Mouse (Mus musculus) C2C12 (cell line): ENCODE results near the gene RPS10-NUDT3. TPM values are rescaled to one million over a fixed set of nuclear protein-coding genes. Genes with fewer than 3 reads are reported as not detected.

Experiments used
- H3K27me3 ChIP-seq: one replicate; pipeline ENCODE4 v1.6.1; 2011; ENCODE audit not compliant: control insufficient read depth, insufficient read depth, insufficient read length
- H3K36me3 ChIP-seq: one replicate; pipeline ENCODE4 v1.6.1; 2011; ENCODE audit not compliant: control insufficient read depth, insufficient read depth
- H3K4me3 ChIP-seq: one replicate; pipeline ENCODE4 v1.5.1; 2011; ENCODE audit warnings: mild to moderate bottlenecking, control low read depth; ENCODE audit not compliant: poor library complexity, insufficient read depth, severe bottlenecking
- H3K79me2 ChIP-seq: one replicate; pipeline ENCODE4 v1.6.1; 2011; ENCODE audit not compliant: control insufficient read depth, insufficient read depth
- H3K79me3 ChIP-seq: one replicate; pipeline ENCODE4 v1.6.1; 2011; ENCODE audit warnings: low read depth, control low read depth
- H3ac ChIP-seq: one replicate; pipeline ENCODE3; 2011; ENCODE audit warnings: low read depth; ENCODE audit not compliant: control insufficient read depth, insufficient read length
- CEBPB ChIP-seq: IDR thresholded peaks from one replicate; pipeline ENCODE4 v1.6.1; 2011; ENCODE audit warnings: low read depth, mild to moderate bottlenecking, control low read depth, moderate library complexity
- CTCF ChIP-seq: IDR thresholded peaks from one replicate; pipeline ENCODE4 v1.5.1; 2011; ENCODE audit not compliant: control insufficient read depth, insufficient read depth, insufficient read length
- FOSL1 ChIP-seq: IDR thresholded peaks from one replicate; pipeline ENCODE4 v1.8.0; 2011; ENCODE audit warnings: mild to moderate bottlenecking, low read length; ENCODE audit not compliant: poor library complexity, insufficient read depth, severe bottlenecking
- MAX ChIP-seq: IDR thresholded peaks from one replicate; pipeline ENCODE4 v1.6.1; 2011; ENCODE audit warnings: mild to moderate bottlenecking, control low read depth
- MYOD1 ChIP-seq: IDR thresholded peaks from one replicate; pipeline ENCODE4 v1.6.1; 2011; ENCODE audit warnings: low read depth; ENCODE audit not compliant: control insufficient read depth, insufficient read length
- MYOG ChIP-seq: IDR thresholded peaks from one replicate; pipeline ENCODE4 v1.6.1; 2011; ENCODE audit not compliant: control insufficient read depth, insufficient read length; ENCODE audit errors: extremely low read depth
- USF1 ChIP-seq: IDR thresholded peaks from one replicate; pipeline ENCODE4 v1.6.1; 2011; ENCODE audit warnings: low read depth, mild to moderate bottlenecking, control low read depth, moderate library complexity
- polyA plus RNA-seq: library from polyadenylated mRNA; unstranded; fragments of >200 nt; fragmentation: generic; extraction: Trizol; gene quantifications from one replicate; pipeline ENCODE4 v1.2.1, GENCODE M21; 2012; ENCODE audit warnings: missing spikeins

The RPS10-NUDT3 gene
- polyA plus RNA-seq, 1 experiment = not detected

GRCm38 (mm10) chr17:27557181-27557926 lies 77.7 kb downstream of the RPS10-NUDT3 start:
- Histone ChIP-seq H3K79me3 (peaks cover 38% of the 10 kb centered on the region), H3K4me3 (peak overlapping the region; percentile 74), H3K27me3 (no peaks in the 10 kb centered on the region), H3K79me2 (peaks cover 50% of the 10 kb centered on the region), H3K36me3 (peaks cover 9% of the 10 kb centered on the region), H3ac (peak overlapping the region; percentile 96)
- TF ChIP-seq MAX (peak; percentile 87), CTCF (peak; percentile 27), MYOD1 (no peak)

- no peaks in the 10 kb centered on the region for H3K27me3 ChIP-seq
- no peak for TF ChIP-seq USF1
- TF ChIP-seq MYOD1 = no peak
- H3K36me3 ChIP-seq = peaks cover 9% of the 10 kb centered on the region
These were observed 78.6 kb downstream of the RPS10-NUDT3 start, which contains the start of gene Hmga1 for GRCm38 (mm10) chr17:27556315-27557011. Gene Hmga1, plus strand, starts transcription at chr17:27556497.

GRCm38 (mm10) chr17:27555512-27556172 lies 79.4 kb downstream of the RPS10-NUDT3 start:
- Histone ChIP-seq H3K79me3 (peaks cover 37% of the 10 kb centered on the region), H3ac (peak overlapping the region; percentile 28), H3K79me2 (peaks cover 43% of the 10 kb centered on the region), H3K27me3 (no peaks in the 10 kb centered on the region), H3K36me3 (peaks cover 9% of the 10 kb centered on the region), H3K4me3 (peak overlapping the region; percentile 74)
- peak; percentile 13 for TF ChIP-seq MAX
- no peak for TF ChIP-seq MYOG

More at GRCm38 (mm10) chr17:27556315-27557011, 78.6 kb downstream of the RPS10-NUDT3 start, which contains the start of gene Hmga1:
- Histone ChIP-seq H3K79me3 (peaks cover 38% of the 10 kb centered on the region), H3ac (peak within 1 kb of the TSS; percentile 96), H3K79me2 (peaks cover 50% of the 10 kb centered on the region), H3K4me3 (peak within 1 kb of the TSS; percentile 74)

GRCm38 (mm10) chr17:27555075-27555511 lies 79.9 kb downstream of the RPS10-NUDT3 start:
- TF ChIP-seq USF1 = no peak
- TF ChIP-seq MYOG = no peak
- TF ChIP-seq CTCF = no peak
- no peak for TF ChIP-seq FOSL1
- TF ChIP-seq CEBPB = no peak
- TF ChIP-seq MYOD1 = no peak
- TF ChIP-seq MAX = no peak
- peaks cover 8% of the 10 kb centered on the region for H3K36me3 ChIP-seq

GRCm38 (mm10) chr17:27554062-27554960 lies 80.7 kb downstream of the RPS10-NUDT3 start:
- Histone ChIP-seq H3K27me3 (no peaks in the 10 kb centered on the region), H3ac (peak overlapping the region; percentile 52), H3K36me3 (peaks cover 3% of the 10 kb centered on the region), H3K79me3 (peaks cover 25% of the 10 kb centered on the region), H3K4me3 (no peak overlapping the region), H3K79me2 (peaks cover 29% of the 10 kb centered on the region)
- TF ChIP-seq MYOG (no peak), MAX (no peak), FOSL1 (no peak), USF1 (no peak), MYOD1 (no peak)

More at GRCm38 (mm10) chr17:27555075-27555511, 79.9 kb downstream of the RPS10-NUDT3 start:
- Histone ChIP-seq H3K27me3 (no peaks in the 10 kb centered on the region), H3K79me2 (peaks cover 37% of the 10 kb centered on the region), H3K4me3 (no peak overlapping the region), H3K79me3 (peaks cover 32% of the 10 kb centered on the region), H3ac (peak overlapping the region; percentile 52)
